Mouse (Mus musculus) heart, adult 18-20 months (tissue): ENCODE results near the gene Trmt2b. TPM values are rescaled to one million over a fixed set of nuclear protein-coding genes. Genes with fewer than 3 reads are reported as not detected.
"Not testable (repeated sequence)": the region's sequence is repeated elsewhere in the genome, so short reads cannot be mapped to it uniquely, and the experiment has no call there.

Experiments used
- DNase-seq, 2 experiments: peaks; one replicate each; pipeline ENCODE4 v3.0.0; 2021 to 2022; ENCODE audit warnings: mixed read lengths in 1 of 2
- long read RNA-seq, 2 experiments: library from polyadenylated mRNA; stranded (forward); transcript quantifications; one replicate each; pipeline ENCODE4 v2.0.0; 2021
- total RNA-seq, 2 experiments: library from RNA; stranded (reverse); gene quantifications; 2 replicates each; pipeline ENCODE4 v1.2.3; 2021

Gene Trmt2b
- total RNA-seq = 10 to 100 TPM; 40.0 to 55.0 TPM
- long read RNA-seq, experiment 1, transcript Trmt2b-202 (13 exons, 3,119 nt) = major isoform, 51 of 72 reads
- long read RNA-seq, experiment 1, partial matches to known transcripts = 8 of 72 reads
- long read RNA-seq, experiment 1, other reads (novel, unspliced or antisense) = 13 of 72 reads
- long read RNA-seq, experiment 2, transcript Trmt2b-202 (13 exons, 3,119 nt) = major isoform, 15 of 20 reads
- long read RNA-seq, experiment 2, partial matches to known transcripts = 0 of 20 reads
- long read RNA-seq, experiment 2, other reads (novel, unspliced or antisense) = 4 of 20 reads

DNA sequence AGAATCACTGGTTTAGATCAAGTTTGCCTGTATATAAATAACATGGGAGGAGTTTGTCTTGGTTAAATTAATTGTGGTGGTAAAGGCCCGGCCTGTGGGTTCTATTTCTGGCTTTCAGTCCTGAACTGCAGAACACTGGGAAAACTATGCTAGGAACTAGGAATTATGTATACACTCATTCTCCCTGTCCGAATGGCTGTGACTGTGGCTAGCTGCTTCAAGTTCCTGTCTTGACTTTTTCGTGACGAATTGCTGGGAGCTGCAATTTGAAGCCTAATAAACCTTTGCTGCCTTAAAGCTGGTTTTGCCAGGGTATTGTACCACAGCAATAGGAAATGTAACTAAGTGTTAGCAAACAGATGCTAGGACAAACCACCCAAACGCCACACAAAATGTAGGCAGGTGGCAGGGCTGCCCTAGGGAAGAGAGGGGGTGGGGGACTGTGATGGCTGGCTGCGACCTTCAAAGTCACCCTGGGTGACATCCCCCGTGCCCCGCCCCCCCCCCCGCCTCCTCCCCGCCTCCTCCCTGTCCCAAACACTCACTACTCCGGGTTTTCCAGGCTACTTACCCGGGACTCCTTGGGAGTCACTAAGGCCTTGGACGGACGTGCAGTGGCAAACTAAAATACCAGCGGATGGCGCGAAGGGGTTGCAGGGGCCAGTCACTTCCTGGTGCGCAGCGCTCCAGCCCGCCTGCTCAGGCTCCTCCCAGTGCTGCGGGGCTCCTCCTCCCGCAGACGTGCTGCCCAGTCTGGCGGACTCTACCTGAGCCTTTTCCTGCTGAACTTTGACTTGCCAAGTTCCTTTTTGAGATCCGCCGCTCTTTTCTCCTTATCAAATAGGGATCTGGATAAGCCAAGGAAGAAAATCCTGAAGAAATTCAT lies at the start of gene Trmt2b:
Gene Trmt2b (minus strand): TSS at position 710 of the 886 bp plus-strand sequence.
- DNase-seq = peak; percentile 79 to 80

DNA sequence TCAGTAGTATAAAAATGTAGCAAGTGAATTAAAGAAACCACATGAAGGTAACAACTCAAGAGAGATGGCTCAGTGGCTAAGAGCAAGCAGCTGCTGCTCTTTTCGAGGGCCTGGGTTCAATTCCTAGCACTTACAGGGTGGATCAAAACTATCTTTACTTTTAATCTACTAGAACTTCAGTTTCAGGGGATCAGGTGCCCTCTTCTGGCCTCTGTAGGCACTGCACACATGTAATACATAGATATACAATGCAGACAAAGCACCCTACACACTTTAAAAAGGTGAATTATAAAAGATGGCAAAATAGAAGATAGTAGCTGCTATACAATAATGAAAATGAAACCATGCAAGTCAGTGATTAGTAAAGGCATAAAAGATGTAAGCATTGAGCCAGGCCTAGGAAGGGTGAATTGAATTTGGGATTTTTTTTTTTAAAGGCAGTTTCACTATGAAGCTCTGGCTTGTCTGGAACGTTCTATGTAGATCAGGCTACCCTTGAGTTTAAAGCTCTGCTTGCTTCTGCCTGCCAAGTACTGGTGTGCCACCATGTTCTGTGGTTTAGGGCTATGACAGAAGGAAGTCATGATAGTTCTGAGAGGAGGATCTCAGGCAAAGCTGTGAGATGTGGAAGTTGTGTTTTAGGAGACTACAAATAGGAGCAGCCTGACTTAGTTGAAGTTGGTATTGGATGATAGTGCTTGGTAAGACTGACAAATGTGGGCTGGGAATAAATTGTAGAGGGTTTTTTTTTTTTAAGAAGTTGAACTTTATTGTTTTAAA lies 42.6 kb upstream of the Trmt2b start:
- DNase-seq = peak in 1 of 2 experiments; percentile 30

DNA sequence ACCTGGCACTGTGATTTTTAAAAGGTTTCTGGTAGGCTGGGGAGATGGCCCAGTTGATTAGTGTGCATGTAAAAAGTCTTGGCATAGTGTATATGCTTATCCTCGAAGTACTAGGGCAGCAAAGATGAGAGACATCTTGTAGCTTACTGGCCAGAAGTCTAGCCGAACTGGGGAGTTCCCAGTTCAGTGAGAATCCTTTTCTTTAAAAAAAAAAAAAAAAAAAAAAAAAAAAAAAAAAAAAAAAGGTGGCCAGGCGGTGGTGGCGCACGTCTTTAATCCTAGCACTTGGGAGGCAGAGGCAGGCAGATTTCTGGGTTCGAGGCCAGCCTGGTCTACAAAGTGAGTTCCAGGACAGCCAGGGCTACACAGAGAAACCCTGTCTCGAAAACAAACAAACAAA lies 34.4 kb upstream of the Trmt2b start:
- DNase-seq = not testable (repeated sequence)

GRCm38 (mm10) chrX:134308275-134308634 lies 31.5 kb upstream of the Trmt2b start:
- no peak for DNase-seq

- DNase-seq = peak; percentile 87 to 91
Observed at GRCm38 (mm10) chrX:134307534-134308274, 30.9 kb upstream of the Trmt2b start, which contains the start of gene Cenpi. TSS of gene Cenpi (plus strand) at chrX:134308084.

GRCm38 (mm10) chrX:134303287-134303686 lies 26.5 kb upstream of the Trmt2b start:
- DNase-seq = no peak

DNA sequence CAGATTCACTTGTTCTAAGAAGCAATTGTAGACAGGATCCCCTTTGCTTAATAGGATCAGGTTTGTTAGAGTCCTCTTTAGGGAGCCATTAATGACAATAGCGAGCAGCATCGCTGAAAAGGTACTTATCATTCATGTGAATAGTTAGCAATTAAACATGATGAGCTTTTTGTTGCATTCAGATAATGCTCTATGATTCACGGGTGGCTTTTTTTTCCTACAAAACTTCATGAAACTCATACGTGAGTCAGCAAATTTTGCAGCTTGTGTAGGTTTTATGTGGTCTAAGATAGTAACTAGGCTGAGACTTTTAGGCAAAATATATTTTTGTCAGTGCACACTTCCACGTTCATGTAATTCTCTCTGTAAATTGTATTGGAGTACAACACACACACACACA lies 23.4 kb upstream of the Trmt2b start:
- DNase-seq = no peak

DNA sequence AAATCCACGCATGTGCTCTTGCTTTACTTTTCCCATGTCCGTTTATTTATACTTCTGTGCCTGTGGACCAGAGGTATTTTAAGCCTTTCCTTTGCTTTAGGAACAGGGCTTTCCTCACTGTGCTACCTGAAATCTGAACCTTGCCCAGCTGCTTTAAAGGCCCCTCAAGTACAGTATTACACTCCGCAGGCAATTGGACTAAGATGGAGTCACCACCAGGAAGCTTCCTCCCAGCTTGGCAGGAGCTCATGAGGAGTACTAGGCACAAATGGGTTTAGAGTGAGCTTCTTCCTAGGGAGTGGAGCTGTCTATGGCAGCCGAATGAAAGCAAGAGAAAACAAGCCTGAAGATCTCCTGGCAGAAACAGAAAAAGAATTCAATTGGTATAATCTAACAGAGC lies 20.4 kb upstream of the Trmt2b start:
- no peak for DNase-seq

DNA sequence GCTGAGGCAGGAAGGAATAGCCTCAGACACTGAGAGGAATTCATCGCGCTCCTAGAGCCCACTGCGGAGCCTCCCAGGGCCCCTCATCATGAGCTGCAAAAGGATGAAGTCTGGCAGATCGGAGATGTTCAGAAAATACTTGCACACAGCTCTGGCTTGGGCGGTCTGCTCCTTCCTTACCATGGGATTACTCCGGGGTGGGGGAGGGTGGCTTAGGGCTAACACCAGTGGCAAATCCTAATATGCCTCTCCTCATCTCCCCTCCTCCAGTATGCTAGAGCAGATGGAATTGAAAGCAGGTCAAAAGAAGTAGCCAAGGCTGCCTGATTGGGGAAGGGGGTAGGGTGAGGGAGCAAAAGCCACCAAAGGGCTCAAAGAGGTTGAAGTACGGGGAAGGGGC lies 20.0 kb upstream of the Trmt2b start:
- no peak for DNase-seq

DNA sequence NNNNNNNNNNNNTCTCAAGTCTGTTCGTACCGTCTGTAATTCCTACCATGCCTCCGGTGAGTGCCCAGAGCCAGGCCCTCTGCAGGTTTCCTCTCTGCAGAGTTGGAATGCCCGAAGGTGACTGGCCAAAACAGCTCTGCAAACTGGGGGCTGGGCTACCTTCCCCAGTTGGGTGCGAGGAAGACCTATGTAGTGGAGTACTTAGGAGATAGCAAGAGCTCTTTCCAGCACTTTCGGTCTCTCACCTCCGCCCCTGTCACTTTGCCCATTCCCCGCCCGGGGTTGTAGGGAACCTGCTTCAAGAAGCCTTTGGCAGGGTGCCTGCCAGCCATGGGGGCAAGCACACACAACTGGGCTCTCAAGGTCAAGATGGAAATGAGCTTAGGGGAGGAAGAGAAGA lies 19.5 kb upstream of the Trmt2b start:
- DNase-seq = peak in 1 of 2 experiments; percentile 13

GRCm38 (mm10) chrX:134287305-134287704 lies 10.5 kb upstream of the Trmt2b start:
- DNase-seq = no peak

DNA sequence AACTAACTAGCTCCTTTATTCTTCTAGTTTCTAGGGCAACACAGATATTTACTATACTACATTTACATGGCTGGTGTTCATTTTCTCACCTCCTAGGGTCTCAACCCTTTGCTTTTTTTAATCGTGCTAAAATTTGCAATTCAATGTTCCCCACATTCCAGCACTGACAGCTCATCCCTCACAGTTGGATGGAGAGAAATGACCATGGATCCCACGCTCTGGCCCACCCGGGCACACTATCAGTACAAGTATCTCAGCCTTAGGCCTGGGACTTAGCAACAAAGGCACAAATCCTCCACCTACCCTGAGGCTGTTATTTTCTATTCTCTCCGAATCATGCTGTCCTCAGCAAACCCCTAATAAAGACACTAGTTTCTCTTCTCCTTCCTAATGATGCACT lies 9.0 kb upstream of the Trmt2b start:
- no peak for DNase-seq

DNA sequence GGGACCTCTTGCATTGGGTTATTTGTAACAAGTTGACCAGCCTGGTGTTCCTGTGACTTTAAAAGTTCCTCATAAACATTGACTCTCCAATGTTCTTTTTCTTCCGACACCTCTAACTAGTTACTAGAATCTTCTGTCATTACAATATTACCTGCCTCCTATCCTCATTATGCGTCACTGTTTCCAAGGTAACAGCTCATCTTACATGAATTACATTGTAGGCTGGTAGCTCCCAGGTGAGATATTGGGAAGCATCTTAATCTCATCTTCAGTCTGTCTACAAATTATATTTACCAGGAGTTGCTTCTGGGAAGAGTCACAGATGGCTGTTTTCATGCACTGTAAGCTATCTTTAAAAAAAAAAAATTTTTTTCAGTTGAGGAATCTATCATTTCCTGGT lies 8.3 kb upstream of the Trmt2b start:
- DNase-seq = no peak

DNA sequence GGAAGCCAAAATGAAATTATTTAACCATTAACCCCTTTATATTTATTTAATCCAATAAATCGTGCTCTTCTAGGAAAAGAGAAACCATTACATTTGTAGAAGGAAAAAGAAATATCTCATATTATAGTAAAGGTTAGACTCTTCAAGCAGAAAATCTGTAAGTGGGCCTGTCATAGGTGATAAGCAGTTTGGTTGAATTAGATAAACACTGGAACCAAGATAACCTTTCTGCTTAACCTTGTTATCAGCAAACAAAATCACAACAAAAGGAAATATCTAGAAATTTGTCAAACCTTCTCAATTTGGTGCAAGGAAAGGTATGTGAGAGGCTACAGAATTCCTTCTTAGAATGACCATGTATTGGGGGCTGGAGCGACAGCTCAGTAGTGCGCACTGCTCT lies 3.7 kb upstream of the Trmt2b start:
- no peak for DNase-seq

GRCm38 (mm10) chrX:134275715-134276114 lies 1.1 kb downstream of the Trmt2b start:
- DNase-seq = peak; percentile 19 to 39

GRCm38 (mm10) chrX:134262129-134262528 lies 14.7 kb downstream of the Trmt2b start:
- DNase-seq = no peak

DNA sequence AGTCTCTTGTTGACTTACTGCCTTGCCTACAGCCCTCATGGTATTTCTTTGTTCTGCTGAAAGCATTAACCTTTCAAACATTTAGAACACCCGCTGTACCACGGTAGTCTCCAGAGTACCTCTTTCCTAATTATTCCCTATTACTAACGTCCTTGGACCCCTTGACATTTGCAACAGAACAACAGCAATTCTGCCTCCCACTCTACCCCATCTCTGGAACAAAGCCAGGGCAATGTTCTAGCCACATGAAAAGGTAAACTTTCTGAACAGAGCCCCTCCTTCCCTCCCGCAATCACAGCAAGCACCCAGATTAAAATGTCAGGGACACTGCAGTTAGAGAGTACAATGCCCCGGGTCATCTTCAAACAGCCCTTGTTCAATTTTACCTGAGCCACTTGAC lies 15.6 kb downstream of the Trmt2b start:
- DNase-seq = no peak

DNA sequence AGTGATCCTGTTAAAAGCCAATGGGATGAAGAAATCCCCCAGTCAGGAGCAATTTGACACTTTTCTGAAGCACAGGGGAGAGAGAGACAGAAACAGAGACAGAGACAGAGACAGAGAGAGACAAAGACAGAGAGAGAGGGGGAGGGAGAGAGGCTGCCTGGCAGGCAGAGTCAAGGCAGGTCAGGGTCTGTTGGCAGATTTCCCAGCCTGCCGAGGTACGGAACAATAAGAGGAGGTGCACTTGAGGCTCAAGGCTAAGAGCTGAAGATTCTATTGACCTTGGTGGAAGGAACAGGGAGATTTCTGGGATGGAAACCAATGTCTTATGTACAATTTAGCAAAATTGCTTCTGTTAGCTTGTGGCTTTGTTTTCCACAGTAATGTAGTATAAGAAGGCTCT lies 28.6 kb downstream of the Trmt2b start:
- no peak for DNase-seq

- no peak for DNase-seq
Observed at GRCm38 (mm10) chrX:134245946-134246345, 30.8 kb downstream of the Trmt2b start.

- no peak for DNase-seq
Observed at GRCm38 (mm10) chrX:134238266-134238665, 38.5 kb downstream of the Trmt2b start.

DNA sequence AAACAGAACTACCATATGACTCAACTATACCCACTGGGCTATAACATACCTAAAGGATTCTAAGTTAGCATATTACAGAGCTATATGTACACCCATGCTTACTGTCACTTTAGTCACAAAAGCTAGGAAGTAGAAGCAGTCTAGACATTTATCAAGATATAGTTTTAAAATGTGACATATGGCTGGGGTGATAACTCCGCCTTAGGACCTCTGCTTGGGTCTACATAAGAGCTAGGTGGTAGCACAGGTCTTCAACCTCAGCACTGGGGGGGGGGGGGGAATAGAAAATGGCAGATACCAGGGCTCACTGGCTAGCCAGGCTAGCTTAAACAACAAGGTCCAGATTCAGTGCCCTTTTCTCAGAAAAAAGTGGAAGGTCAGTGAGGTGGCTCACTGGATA lies 43.7 kb downstream of the Trmt2b start:
- DNase-seq = no peak

DNA sequence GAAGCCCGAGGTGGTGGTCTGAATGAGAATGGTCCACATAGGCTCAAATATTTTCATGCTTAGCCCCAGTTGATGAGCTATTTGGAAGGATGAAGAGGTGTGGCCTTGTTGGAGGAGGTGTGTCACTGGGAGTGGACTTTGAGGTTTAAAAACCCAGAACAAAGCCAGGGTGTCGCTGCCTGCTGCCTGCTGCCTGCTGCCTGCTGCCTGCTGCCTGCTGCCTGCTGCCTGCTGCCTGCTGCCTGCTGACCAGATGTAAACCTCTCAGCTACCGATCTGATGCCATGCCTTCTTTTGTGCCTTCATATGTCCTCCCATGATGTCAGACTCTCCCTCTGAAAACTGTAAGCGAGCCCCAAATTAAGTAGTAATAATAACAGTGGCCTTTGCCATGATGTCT lies 54.9 kb downstream of the Trmt2b start, which contains the start of gene Nox1:
Gene Nox1 (minus strand): TSS at position 101 of the 400 bp plus-strand sequence.
- no peak for DNase-seq
